In the genomic region with DNA sequence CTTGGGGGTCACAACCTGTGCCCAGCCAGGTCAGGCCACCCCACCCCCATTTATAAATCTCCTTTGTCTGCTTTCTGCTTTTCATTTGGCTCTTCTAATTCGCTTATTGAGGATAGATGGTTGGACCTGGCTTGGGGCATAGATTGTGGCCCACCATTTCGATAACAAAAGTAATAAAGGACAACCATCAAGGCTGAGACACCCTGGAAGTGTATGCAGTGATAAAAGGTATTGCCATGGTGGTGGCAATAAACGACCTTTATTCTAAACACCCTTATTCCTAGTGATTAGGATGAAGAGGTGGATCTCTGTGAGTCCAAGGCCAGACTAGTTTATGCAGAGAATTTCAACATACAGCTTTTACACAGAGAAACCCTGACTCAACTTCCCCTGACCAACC, we compare ENCODE assay signal across 25 mouse cellular contexts.
"Had no signal": no experiment of that assay in that cellular context is flagged by ENCODE, and none has a peak within 500 bp of the region (broad histone marks: within the 10 kb centered on the region; RNA-seq: fewer than 3 reads in every experiment).

No protein-coding gene starts in this region.

- H3K9ac ChIP-seq: forebrain, postnatal 0 days; heart, embryonic 12.5 days; hindbrain, embryonic 14.5 days; kidney, embryonic 15.5 days; limb, embryonic 12.5 days; liver, embryonic 13.5 days had no signal

- H3K4me2 ChIP-seq: heart, embryonic 12.5 days; hindbrain, embryonic 14.5 days; kidney, embryonic 15.5 days; limb, embryonic 12.5 days; liver, embryonic 11.5 days; liver, embryonic 13.5 days had no signal

- H3K27ac ChIP-seq: heart, embryonic 10.5 days; hindbrain, embryonic 14.5 days; kidney, embryonic 15.5 days; kidney, postnatal 0 days; limb, embryonic 10.5 days; limb, embryonic 12.5 days; liver, embryonic 13.5 days had no signal

- H3K36me3 ChIP-seq: heart, embryonic 10.5 days; heart, embryonic 12.5 days; kidney, embryonic 15.5 days; limb, embryonic 10.5 days; limb, embryonic 12.5 days; liver, embryonic 13.5 days had no signal

- DNase-seq: forebrain, postnatal 0 days; gastrocnemius, postnatal 14 days; gastrocnemius, postnatal 36 days; heart, adult 18-20 months; heart, postnatal 10 days; heart, postnatal 36 days; kidney, adult 11 months; kidney, adult 2 months; kidney, adult 9 months; kidney, postnatal 14 days; kidney, postnatal 36 days; layer of hippocampus, adult 9-11 months; layer of hippocampus, postnatal 36 days; liver; liver, embryonic 13.5 days had no signal

- H3K9me3 ChIP-seq: heart, embryonic 10.5 days; heart, embryonic 12.5 days; kidney, embryonic 15.5 days; limb, embryonic 10.5 days; limb, embryonic 12.5 days; liver, embryonic 13.5 days had no signal

- H3K4me1 ChIP-seq: heart, embryonic 12.5 days; liver, embryonic 13.5 days had no signal

- ATAC-seq: forebrain, postnatal 0 days; hindbrain, embryonic 16.5 days; inflammation-experienced regulatory T-cells, adult 6 months had no signal

- H3K27me3 ChIP-seq: heart, embryonic 12.5 days; kidney, embryonic 15.5 days; limb, embryonic 12.5 days; liver, embryonic 13.5 days had no signal

- H3K4me3 ChIP-seq: heart, embryonic 10.5 days; heart, embryonic 12.5 days; kidney, embryonic 15.5 days; limb, embryonic 10.5 days; limb, embryonic 12.5 days; liver, embryonic 13.5 days had no signal
